23 mouse cellular contexts compared by ENCODE assay signal in the genomic region with DNA sequence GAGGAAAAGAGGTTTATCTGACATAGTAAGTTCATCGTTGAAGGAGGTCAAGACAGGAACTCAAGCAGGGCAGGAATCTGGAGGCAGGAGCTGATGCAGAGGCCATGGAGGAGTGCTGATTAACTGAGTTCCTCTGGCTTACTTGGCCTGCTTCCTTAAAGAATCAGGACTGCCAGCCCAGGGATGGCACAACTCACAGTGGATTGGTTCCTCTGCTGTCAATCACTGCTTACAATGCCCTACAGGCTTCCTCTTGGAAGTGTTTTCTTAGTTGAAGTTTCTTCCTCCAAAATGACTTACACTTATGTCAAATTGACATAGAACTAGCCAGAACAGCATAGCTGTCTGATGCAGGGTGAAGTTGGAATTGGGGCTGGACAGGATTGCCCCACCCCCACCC. TPM values are rescaled to one million over a fixed set of nuclear protein-coding genes. Genes with fewer than 3 reads are reported as not detected.
A peak's percentile ranks its signal among the peaks of the same experiment; 100 is the strongest.
DNase-seq lines count a peak whose midpoint lies in the region; ATAC-seq and TF ChIP-seq lines count a peak whose summit lies in the region.
"Had no signal": no experiment of that assay in that cellular context is flagged by ENCODE, and none has a peak within 500 bp of the region (broad histone marks: within the 10 kb centered on the region; RNA-seq: fewer than 3 reads in every experiment).

No protein-coding gene starts in this region.

- no peaks in the 10 kb centered on the region for H3K79me2 ChIP-seq in myocyte (ENCODE audit: control insufficient read depth, insufficient read depth)

- no peak overlapping the region for H3K9ac ChIP-seq in heart, embryonic 11.5 days (ENCODE audit: low read depth, low read length)
- H3K9ac ChIP-seq: embryonic facial prominence, embryonic 15.5 days; heart, embryonic 12.5 days; hindbrain, embryonic 15.5 days had no signal

- no peaks in the 10 kb centered on the region for H3K36me3 ChIP-seq in heart, embryonic 11.5 days (ENCODE audit: control insufficient read depth, insufficient read depth, low read length)
- H3K36me3 ChIP-seq in myocyte (ENCODE audit: control insufficient read depth, insufficient read depth): peaks cover 20% of the 10 kb centered on the region
- H3K36me3 ChIP-seq: embryonic facial prominence, embryonic 15.5 days; heart, embryonic 12.5 days; hindbrain, embryonic 15.5 days had no signal

- WGBS in heart, embryonic 11.5 days (ENCODE audit: insufficient replicate concordance): 20% methylated on average over 1 of the region's 1 CpGs
- WGBS in cerebellum, adult 2 months: 59% methylated on average over 1 of the region's 1 CpGs

- H3K9me3 ChIP-seq in heart, embryonic 11.5 days (replicated peaks; ENCODE audit: control insufficient read depth, low read length): no peaks in the 10 kb centered on the region
- H3K9me3 ChIP-seq: embryonic facial prominence, embryonic 15.5 days; G1E; heart, embryonic 12.5 days; hindbrain, embryonic 15.5 days had no signal

- H3K4me1 ChIP-seq in heart, embryonic 11.5 days (ENCODE audit: control insufficient read depth, insufficient read depth, low read length): no peaks in the 10 kb centered on the region
- H3K4me1 ChIP-seq in bone marrow macrophage, adult 2 months (ENCODE audit: control insufficient read depth, insufficient read depth, low read length): peaks cover 31% of the 10 kb centered on the region
- H3K4me1 ChIP-seq in cerebellum, adult 2 months (ENCODE audit: control insufficient read depth, insufficient read depth, low read length): no peaks in the 10 kb centered on the region
- H3K4me1 ChIP-seq: embryonic facial prominence, embryonic 15.5 days; heart, embryonic 12.5 days; hindbrain, embryonic 15.5 days had no signal

- no peak overlapping the region for H3ac ChIP-seq in myocyte (ENCODE audit: control insufficient read depth, insufficient read length)

- H3K27ac ChIP-seq in heart, embryonic 11.5 days (ENCODE audit: low read depth, low read length): no peak overlapping the region
- peak overlapping the region; percentile 12; the same call in 1 of the 2 replicates for H3K27ac ChIP-seq in bone marrow macrophage, adult 2 months (ENCODE audit: insufficient read depth, low read depth, low read length)
- no peak overlapping the region for H3K27ac ChIP-seq in cerebellum, adult 2 months (ENCODE audit: insufficient read depth, low read length)
- H3K27ac ChIP-seq: embryonic facial prominence, embryonic 15.5 days; hindbrain, embryonic 15.5 days had no signal

- no peaks in the 10 kb centered on the region for H3K27me3 ChIP-seq in heart, embryonic 11.5 days (ENCODE audit: control insufficient read depth, insufficient read depth, low read length)
- H3K27me3 ChIP-seq in myocyte (ENCODE audit: control insufficient read depth, insufficient read depth, insufficient read length): no peaks in the 10 kb centered on the region
- no peaks in the 10 kb centered on the region for H3K27me3 ChIP-seq in cerebellum, adult 2 months (ENCODE audit: control insufficient read depth, insufficient read depth, low read length)
- H3K27me3 ChIP-seq: embryonic facial prominence, embryonic 15.5 days; heart, embryonic 12.5 days; hindbrain, embryonic 15.5 days had no signal

- no peak overlapping the region for H3K4me3 ChIP-seq in heart, embryonic 11.5 days (ENCODE audit: low read depth, low read length)
- no peak overlapping the region for H3K4me3 ChIP-seq in bone marrow macrophage, adult 2 months (ENCODE audit: insufficient read depth, low read length)
- no peak overlapping the region for H3K4me3 ChIP-seq in myocyte
- H3K4me3 ChIP-seq in cerebellum, adult 2 months (replicated peaks; ENCODE audit: insufficient read depth, low read depth, low read length): no peak overlapping the region
- H3K4me3 ChIP-seq: embryonic facial prominence, embryonic 15.5 days; erythroblast, embryonic 14.5 days; heart, embryonic 12.5 days; hindbrain, embryonic 15.5 days had no signal

- no peak for TF ChIP-seq POLR2A in bone marrow macrophage, adult 2 months (IDR thresholded peaks at IDR 0.05; ENCODE audit: borderline replicate concordance, low read depth, low read length)
- no peak for TF ChIP-seq POLR2A in myocyte (IDR thresholded peaks at IDR 0.05; ENCODE audit: insufficient read length, low read depth)
- TF ChIP-seq POLR2A in cerebellum, adult 2 months (IDR thresholded peaks at IDR 0.05; ENCODE audit: borderline replicate concordance, insufficient read depth, low read length): no peak

- ATAC-seq in heart, embryonic 11.5 days (replicated peaks; ENCODE audit: insufficient number of reproducible peaks, low FRiP score, low TSS enrichment): no peak
- peak; percentile 28 to 34; a peak in 2 of 4 replicates for ATAC-seq in hematopoietic stem cell, adult 5-6 weeks (replicated peaks in 1 of 2; ENCODE audit: insufficient read depth in 1 of 2, low FRiP score in 2 of 2, low TSS enrichment in 1 of 2, low read depth in 1 of 2, poor library complexity in 2 of 2, severe bottlenecking in 2 of 2)
- ATAC-seq: intestine, embryonic 16.5 days had no signal

- no peak for TF ChIP-seq CTCF in bone marrow macrophage, adult 2 months (IDR thresholded peaks at IDR 0.05; ENCODE audit: low read depth, low read length)
- TF ChIP-seq CTCF in cerebellum, adult 2 months (IDR thresholded peaks at IDR 0.05; ENCODE audit: borderline replicate concordance, insufficient read depth, low read depth, low read length): no peak

- no peak overlapping the region for H3K4me2 ChIP-seq in heart, embryonic 11.5 days
- H3K4me2 ChIP-seq in myocyte (ENCODE audit: low read depth): no peak overlapping the region
- H3K4me2 ChIP-seq: embryonic facial prominence, embryonic 15.5 days; heart, embryonic 12.5 days; hindbrain, embryonic 15.5 days had no signal

- DNase-seq in heart, adult 11 months: peak; percentile 45
- DNase-seq in cerebellum, adult 2 months: no peak
- DNase-seq in cerebellum, postnatal 36 days: no peak
- no peak for DNase-seq in thymus, postnatal 4 days
- DNase-seq: adrenal gland, adult 2 months; adrenal gland, postnatal 25 days; cerebellum, adult 8-10 months; cerebellum, postnatal 14 days; gastrocnemius, postnatal 14 days; heart, adult 18-20 months; kidney, adult 2 months had no signal

TF ChIP-seq in myocyte, 11 proteins besides CTCF, POLR2A, EP300 and RAD21:
- no peak for TF ChIP-seq E2F4 (IDR thresholded peaks at IDR 0.05; ENCODE audit: insufficient read depth)
- peak; percentile 87 for TF ChIP-seq POLR2AphosphoS2 (IDR thresholded peaks at IDR 0.05; ENCODE audit: insufficient read length, low read depth)

RNA-seq across cellular contexts. Expression of a gene that starts 45.1 kb away (rescaled TPM):
- polyA plus RNA-seq in heart, embryonic 11.5 days (2014; fragmentation: Nextera tagmentation; extraction: Ambion mirVana): 0.44 and 0.45 TPM in 2 replicates
- not detected in 2 replicates for polyA plus RNA-seq in bone marrow macrophage, adult 2 months (2012; ENCODE audit: insufficient read depth, insufficient read length, missing spikeins)
- not detected in 2 replicates for total RNA-seq in hematopoietic stem cell, adult 5-6 weeks (2017)
- polyA plus RNA-seq in myocyte (2012; fragmentation: generic; extraction: Trizol): not detected
- polyA plus RNA-seq in cerebellum, adult 2 months (2012; rRNA removed): 0.46 and 0.49 TPM in 2 replicates
- total RNA-seq: gastrocnemius, adult 18-20 months; gastrocnemius, postnatal 14 days; heart, adult 18-20 months; heart, postnatal 25 days had no signal
- polyA plus RNA-seq: erythroblast, embryonic 14.5 days; G1E had no signal
